Mouse (Mus musculus): ENCODE results near the gene Gcc2. TPM values are rescaled to one million over a fixed set of nuclear protein-coding genes. Genes with fewer than 3 reads are reported as not detected.
"Not testable (repeated sequence)": the region's sequence is repeated elsewhere in the genome, so short reads cannot be mapped to it uniquely, and the experiment has no call there.

Gene Gcc2
- polyA plus RNA-seq, 1 experiment from 2014 or later: 46.6 TPM

- not testable (repeated sequence) for H3K27ac ChIP-seq (replicated peaks; ENCODE audit: low read depth, low read length); H3K9me3 ChIP-seq (ENCODE audit: control insufficient read depth, low read length); H3K4me3 ChIP-seq (ENCODE audit: low read depth, low read length); DNase-seq (ENCODE audit: low spot score); H3K4me2 ChIP-seq (ENCODE audit: low read depth, severe bottlenecking); H3K9ac ChIP-seq (ENCODE audit: low read length); ATAC-seq (ENCODE audit: insufficient number of reproducible peaks, low FRiP score, low TSS enrichment, low read depth); H3K27me3 ChIP-seq (ENCODE audit: control insufficient read depth, insufficient read depth, low read length); H3K4me1 ChIP-seq (ENCODE audit: control insufficient read depth, insufficient read depth, low read length); H3K36me3 ChIP-seq (ENCODE audit: control insufficient read depth, insufficient read depth, low read length)
- WGBS: 91% methylated on average over 4 of the region's 4 CpGs
These were observed 81.8 kb downstream of the Gcc2 start for GRCm38 (mm10) chr10:58337091-58337490.

- Histone ChIP-seq H3K36me3 (ENCODE audit: control insufficient read depth, insufficient read depth, low read length) (no peaks in the 10 kb centered on the region), H3K27me3 (ENCODE audit: control insufficient read depth, insufficient read depth, low read length) (no peaks in the 10 kb centered on the region), H3K9ac (ENCODE audit: low read length) (no peak overlapping the region), H3K27ac (replicated peaks; ENCODE audit: low read depth, low read length) (no peak overlapping the region), H3K4me3 (ENCODE audit: low read depth, low read length) (no peak overlapping the region), H3K4me2 (ENCODE audit: low read depth, severe bottlenecking) (no peak overlapping the region), H3K9me3 (ENCODE audit: control insufficient read depth, low read length) (no peaks in the 10 kb centered on the region), H3K4me1 (ENCODE audit: control insufficient read depth, insufficient read depth, low read length) (no peaks in the 10 kb centered on the region)
- DNase-seq (ENCODE audit: low spot score): no peak
- no peak for ATAC-seq (ENCODE audit: insufficient number of reproducible peaks, low FRiP score, low TSS enrichment, low read depth)
- 83% methylated on average over 1 of the region's 1 CpGs for WGBS
These were observed 83.3 kb downstream of the Gcc2 start for GRCm38 (mm10) chr10:58338590-58338989.

GRCm38 (mm10) chr10:58341685-58342084, 86.4 kb downstream of the Gcc2 start:
- H3K4me2 ChIP-seq (ENCODE audit: low read depth, severe bottlenecking): no peak overlapping the region
- H3K36me3 ChIP-seq (ENCODE audit: control insufficient read depth, insufficient read depth, low read length): no peaks in the 10 kb centered on the region
- H3K27ac ChIP-seq (replicated peaks; ENCODE audit: low read depth, low read length): no peak overlapping the region
- no peak overlapping the region for H3K4me3 ChIP-seq (ENCODE audit: low read depth, low read length)
- no peaks in the 10 kb centered on the region for H3K4me1 ChIP-seq (ENCODE audit: control insufficient read depth, insufficient read depth, low read length)
- H3K9ac ChIP-seq (ENCODE audit: low read length): no peak overlapping the region
- no peak for ATAC-seq (ENCODE audit: insufficient number of reproducible peaks, low FRiP score, low TSS enrichment, low read depth)
- WGBS: 62% methylated on average over 2 of the region's 2 CpGs
- H3K27me3 ChIP-seq (ENCODE audit: control insufficient read depth, insufficient read depth, low read length): no peaks in the 10 kb centered on the region
- DNase-seq (ENCODE audit: low spot score): no peak
- H3K9me3 ChIP-seq (ENCODE audit: control insufficient read depth, low read length): no peaks in the 10 kb centered on the region

- Histone ChIP-seq H3K4me1 (ENCODE audit: control insufficient read depth, insufficient read depth, low read length) (no peaks in the 10 kb centered on the region), H3K9ac (ENCODE audit: low read length) (no peak overlapping the region), H3K27me3 (ENCODE audit: control insufficient read depth, insufficient read depth, low read length) (no peaks in the 10 kb centered on the region), H3K4me2 (ENCODE audit: low read depth, severe bottlenecking) (no peak overlapping the region), H3K4me3 (ENCODE audit: low read depth, low read length) (no peak overlapping the region), H3K9me3 (ENCODE audit: control insufficient read depth, low read length) (no peaks in the 10 kb centered on the region), H3K27ac (replicated peaks; ENCODE audit: low read depth, low read length) (no peak overlapping the region), H3K36me3 (ENCODE audit: control insufficient read depth, insufficient read depth, low read length) (no peaks in the 10 kb centered on the region)
- ATAC-seq (ENCODE audit: insufficient number of reproducible peaks, low FRiP score, low TSS enrichment, low read depth) (no peak), DNase-seq (ENCODE audit: low spot score) (no peak)
- WGBS: 80% methylated on average over 2 of the region's 2 CpGs
These were observed 86.9 kb downstream of the Gcc2 start for GRCm38 (mm10) chr10:58342199-58342598.

- Histone ChIP-seq H3K36me3 (ENCODE audit: control insufficient read depth, insufficient read depth, low read length) (no peaks in the 10 kb centered on the region), H3K4me3 (ENCODE audit: low read depth, low read length) (no peak overlapping the region), H3K4me1 (ENCODE audit: control insufficient read depth, insufficient read depth, low read length) (no peaks in the 10 kb centered on the region), H3K9ac (ENCODE audit: low read length) (no peak overlapping the region), H3K4me2 (ENCODE audit: low read depth, severe bottlenecking) (no peak overlapping the region), H3K9me3 (ENCODE audit: control insufficient read depth, low read length) (no peaks in the 10 kb centered on the region), H3K27ac (replicated peaks; ENCODE audit: low read depth, low read length) (no peak overlapping the region), H3K27me3 (ENCODE audit: control insufficient read depth, insufficient read depth, low read length) (no peaks in the 10 kb centered on the region)
- WGBS: 91% methylated on average over 3 of the region's 3 CpGs
- no peak for DNase-seq (ENCODE audit: low spot score)
- ATAC-seq (ENCODE audit: insufficient number of reproducible peaks, low FRiP score, low TSS enrichment, low read depth): no peak
These were observed 88.3 kb downstream of the Gcc2 start for GRCm38 (mm10) chr10:58343552-58343951.

- Histone ChIP-seq H3K9me3 (ENCODE audit: control insufficient read depth, low read length) (no peaks in the 10 kb centered on the region), H3K9ac (ENCODE audit: low read length) (no peak overlapping the region), H3K27me3 (ENCODE audit: control insufficient read depth, insufficient read depth, low read length) (no peaks in the 10 kb centered on the region), H3K36me3 (ENCODE audit: control insufficient read depth, insufficient read depth, low read length) (no peaks in the 10 kb centered on the region), H3K4me3 (ENCODE audit: low read depth, low read length) (no peak overlapping the region), H3K27ac (replicated peaks; ENCODE audit: low read depth, low read length) (no peak overlapping the region), H3K4me2 (ENCODE audit: low read depth, severe bottlenecking) (no peak overlapping the region), H3K4me1 (ENCODE audit: control insufficient read depth, insufficient read depth, low read length) (no peaks in the 10 kb centered on the region)
- DNase-seq (ENCODE audit: low spot score) (no peak), ATAC-seq (ENCODE audit: insufficient number of reproducible peaks, low FRiP score, low TSS enrichment, low read depth) (no peak)
- 87% methylated on average over 3 of the region's 3 CpGs for WGBS
These were observed 95.3 kb downstream of the Gcc2 start for GRCm38 (mm10) chr10:58350600-58350999.

GRCm38 (mm10) chr10:58351670-58352069, 96.4 kb downstream of the Gcc2 start:
- no peak for ATAC-seq (ENCODE audit: insufficient number of reproducible peaks, low FRiP score, low TSS enrichment, low read depth)
- H3K4me1 ChIP-seq (ENCODE audit: control insufficient read depth, insufficient read depth, low read length): no peaks in the 10 kb centered on the region
- H3K36me3 ChIP-seq (ENCODE audit: control insufficient read depth, insufficient read depth, low read length): no peaks in the 10 kb centered on the region
- H3K27me3 ChIP-seq (ENCODE audit: control insufficient read depth, insufficient read depth, low read length): no peaks in the 10 kb centered on the region
- no peaks in the 10 kb centered on the region for H3K9me3 ChIP-seq (ENCODE audit: control insufficient read depth, low read length)
- no peak overlapping the region for H3K27ac ChIP-seq (replicated peaks; ENCODE audit: low read depth, low read length)
- no peak overlapping the region for H3K4me2 ChIP-seq (ENCODE audit: low read depth, severe bottlenecking)
- no peak overlapping the region for H3K9ac ChIP-seq (ENCODE audit: low read length)
- WGBS: 92% methylated on average over 2 of the region's 2 CpGs
- no peak for DNase-seq (ENCODE audit: low spot score)
- no peak overlapping the region for H3K4me3 ChIP-seq (ENCODE audit: low read depth, low read length)

GRCm38 (mm10) chr10:58352364-58352763, 97.1 kb downstream of the Gcc2 start:
- DNase-seq (ENCODE audit: low spot score) (no peak), ATAC-seq (ENCODE audit: insufficient number of reproducible peaks, low FRiP score, low TSS enrichment, low read depth) (no peak)
- WGBS: 68% methylated on average over 3 of the region's 3 CpGs
- Histone ChIP-seq H3K9ac (ENCODE audit: low read length) (no peak overlapping the region), H3K27me3 (ENCODE audit: control insufficient read depth, insufficient read depth, low read length) (no peaks in the 10 kb centered on the region), H3K4me2 (ENCODE audit: low read depth, severe bottlenecking) (no peak overlapping the region), H3K36me3 (ENCODE audit: control insufficient read depth, insufficient read depth, low read length) (no peaks in the 10 kb centered on the region), H3K9me3 (ENCODE audit: control insufficient read depth, low read length) (no peaks in the 10 kb centered on the region), H3K27ac (replicated peaks; ENCODE audit: low read depth, low read length) (no peak overlapping the region), H3K4me3 (ENCODE audit: low read depth, low read length) (no peak overlapping the region), H3K4me1 (ENCODE audit: control insufficient read depth, insufficient read depth, low read length) (no peaks in the 10 kb centered on the region)

- Histone ChIP-seq H3K27ac (replicated peaks; ENCODE audit: low read depth, low read length) (no peak overlapping the region), H3K9ac (ENCODE audit: low read length) (no peak overlapping the region), H3K4me1 (ENCODE audit: control insufficient read depth, insufficient read depth, low read length) (no peaks in the 10 kb centered on the region), H3K27me3 (ENCODE audit: control insufficient read depth, insufficient read depth, low read length) (no peaks in the 10 kb centered on the region), H3K4me2 (ENCODE audit: low read depth, severe bottlenecking) (no peak overlapping the region), H3K36me3 (ENCODE audit: control insufficient read depth, insufficient read depth, low read length) (no peaks in the 10 kb centered on the region), H3K4me3 (ENCODE audit: low read depth, low read length) (no peak overlapping the region), H3K9me3 (ENCODE audit: control insufficient read depth, low read length) (no peaks in the 10 kb centered on the region)
- DNase-seq (ENCODE audit: low spot score) (no peak), ATAC-seq (ENCODE audit: insufficient number of reproducible peaks, low FRiP score, low TSS enrichment, low read depth) (no peak)
- 63% methylated on average over 3 of the region's 3 CpGs for WGBS
These were observed 99.3 kb downstream of the Gcc2 start for GRCm38 (mm10) chr10:58354561-58354960.

Measured in limb, embryonic 11.5 days (tissue).